Mouse (Mus musculus): ENCODE data around the gene Ankrd55. TPM values are rescaled to one million over a fixed set of nuclear protein-coding genes. Genes with fewer than 3 reads are reported as not detected.

The Ankrd55 gene
- total and polyA plus RNA-seq, 3 experiments: not detected

DNA sequence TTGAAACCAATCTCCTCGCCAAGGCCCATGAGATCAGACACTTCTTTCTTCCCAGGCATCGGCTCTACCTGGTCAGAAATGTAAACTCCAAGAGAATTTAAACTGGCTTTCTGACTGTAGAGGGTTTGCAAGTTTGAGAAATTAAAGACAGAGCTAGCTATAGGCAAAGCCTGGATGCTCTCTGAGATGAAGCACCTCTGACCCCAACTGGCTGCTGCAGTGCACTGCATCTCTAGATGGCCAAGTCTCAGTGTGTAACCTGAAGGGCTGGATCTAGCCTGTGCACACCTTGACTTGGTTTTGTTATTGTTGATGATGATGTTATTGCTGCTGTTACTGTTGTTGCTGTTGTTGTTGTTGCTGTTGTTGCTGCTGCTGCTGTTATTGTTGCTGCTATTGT lies 28.9 kb upstream of the Ankrd55 start (continued):
- TF ChIP-seq ZC3H11A (IDR thresholded peaks at IDR 0.05; ENCODE audit: low read depth, low read length) (peak; percentile 93), ZNF384 (IDR thresholded peaks at IDR 0.05; ENCODE audit: low read depth, low read length) (0 out of 2 replicates have a peak, but pooled peaks have one; percentile 15), GABPA (IDR thresholded peaks at IDR 0.05; ENCODE audit: low read depth, low read length) (no peak), ZKSCAN1 (IDR thresholded peaks at IDR 0.05; ENCODE audit: low read depth, low read length) (no peak), MAFK (IDR thresholded peaks at IDR 0.05; ENCODE audit: borderline replicate concordance, low read depth, low read length) (no peak), ZMIZ1 (IDR thresholded peaks at IDR 0.05; ENCODE audit: low read depth, low read length) (no peak), BHLHE40 (IDR thresholded peaks at IDR 0.05; ENCODE audit: borderline replicate concordance, low read depth, low read length) (no peak), TCF12 (IDR thresholded peaks at IDR 0.05; ENCODE audit: low read depth, low read length) (no peak), ELF1 (IDR thresholded peaks at IDR 0.05; ENCODE audit: low read depth, low read length) (no peak)

GRCm38 (mm10) chr13:112264666-112265065 lies 23.6 kb upstream of the Ankrd55 start:
- H3K9me3 ChIP-seq (replicated peaks; ENCODE audit: insufficient read depth, low read length): no peaks in the 10 kb centered on the region
- no peaks in the 10 kb centered on the region for H3K36me3 ChIP-seq (ENCODE audit: control insufficient read depth in 1 of 2, insufficient read depth in 2 of 2, low read length in 2 of 2)
- H3K4me3 ChIP-seq (ENCODE audit: control insufficient read depth in 1 of 2, insufficient read depth in 1 of 2, low read depth in 2 of 2, low read length in 2 of 2): no peak overlapping the region
- peak; percentile 51 for DNase-seq (ENCODE audit: low read depth, low spot score)
- no peak overlapping the region for H3K27ac ChIP-seq (ENCODE audit: control insufficient read depth, low read depth, low read length)
- TF ChIP-seq SMC3 (IDR thresholded peaks at IDR 0.05; ENCODE audit: low read depth, low read length): peak; percentile 91
- peak; percentile 67 to 85 (median 73) for TF ChIP-seq CTCF (IDR thresholded peaks at IDR 0.05 in 2 of 3, conservative IDR thresholded peaks at IDR 0.05 in 1 of 3; ENCODE audit: control insufficient read depth in 1 of 3, insufficient read depth in 1 of 3, low read depth in 2 of 3, low read length in 3 of 3, poor library complexity in 1 of 3, severe bottlenecking in 1 of 3)
- TF ChIP-seq ZKSCAN1 (IDR thresholded peaks at IDR 0.05; ENCODE audit: low read depth, low read length): no peak
- no peak for TF ChIP-seq MYC (IDR thresholded peaks at IDR 0.05; ENCODE audit: low read depth, low read length)
- TF ChIP-seq ZC3H11A (IDR thresholded peaks at IDR 0.05; ENCODE audit: low read depth, low read length): peak; percentile 78
- peak; percentile 94 for TF ChIP-seq RAD21 (IDR thresholded peaks at IDR 0.05; ENCODE audit: low read depth, low read length)
- no peaks in the 10 kb centered on the region for H3K79me2 ChIP-seq (ENCODE audit: control insufficient read depth, insufficient read depth, low read length, poor library complexity)
- no peaks in the 10 kb centered on the region for H3K4me1 ChIP-seq (ENCODE audit: control insufficient read depth in 1 of 2, insufficient read depth in 2 of 2, low read length in 2 of 2)
- no peaks in the 10 kb centered on the region; a peak in 1 of 4 replicates for H3K27me3 ChIP-seq (ENCODE audit: control insufficient read depth in 1 of 2, insufficient read depth in 2 of 2, low read length in 2 of 2)
- no peak overlapping the region for H3K9ac ChIP-seq (ENCODE audit: control insufficient read depth, low read depth, low read length, poor library complexity, severe bottlenecking)

GRCm38 (mm10) chr13:112271901-112272537 lies 16.2 kb upstream of the Ankrd55 start:
- peak; percentile 71 for DNase-seq (ENCODE audit: low read depth, low spot score)
- peaks cover 0 to 5% of the 10 kb centered on the region in 2 experiments; a peak in 1 of 4 replicates for H3K27me3 ChIP-seq (ENCODE audit: control insufficient read depth in 1 of 2, insufficient read depth in 2 of 2, low read length in 2 of 2)
- H3K4me3 ChIP-seq (ENCODE audit: control insufficient read depth in 1 of 2, insufficient read depth in 1 of 2, low read depth in 2 of 2, low read length in 2 of 2): no peak overlapping the region
- H3K36me3 ChIP-seq (ENCODE audit: control insufficient read depth in 1 of 2, insufficient read depth in 2 of 2, low read length in 2 of 2): peaks cover 0 to 2% of the 10 kb centered on the region in 2 experiments; a peak in 1 of 4 replicates
- H3K9me3 ChIP-seq (replicated peaks; ENCODE audit: insufficient read depth, low read length): no peaks in the 10 kb centered on the region
- H3K27ac ChIP-seq (ENCODE audit: control insufficient read depth, low read depth, low read length): no peak overlapping the region
- H3K9ac ChIP-seq (ENCODE audit: control insufficient read depth, low read depth, low read length, poor library complexity, severe bottlenecking): no peak overlapping the region
- no peaks in the 10 kb centered on the region for H3K79me2 ChIP-seq (ENCODE audit: control insufficient read depth, insufficient read depth, low read length, poor library complexity)
- no peaks in the 10 kb centered on the region; a peak in 1 of 4 replicates for H3K4me1 ChIP-seq (ENCODE audit: control insufficient read depth in 1 of 2, insufficient read depth in 2 of 2, low read length in 2 of 2)
- TF ChIP-seq CTCF (IDR thresholded peaks at IDR 0.05 in 2 of 3, conservative IDR thresholded peaks at IDR 0.05 in 1 of 3; ENCODE audit: control insufficient read depth in 1 of 3, insufficient read depth in 1 of 3, low read depth in 2 of 3, low read length in 3 of 3, poor library complexity in 1 of 3, severe bottlenecking in 1 of 3) (peak; percentile 44 to 81 (median 50)), TAL1 (IDR thresholded peaks at IDR 0.05; ENCODE audit: low read length) (no peak), ZC3H11A (IDR thresholded peaks at IDR 0.05; ENCODE audit: low read depth, low read length) (peak; percentile 85), SMC3 (IDR thresholded peaks at IDR 0.05; ENCODE audit: low read depth, low read length) (peak; percentile 83), RAD21 (IDR thresholded peaks at IDR 0.05; ENCODE audit: low read depth, low read length) (peak; percentile 87), JUND (IDR thresholded peaks at IDR 0.05; ENCODE audit: low read depth, low read length) (no peak)
